Mouse (Mus musculus) liver, postnatal 0 days (tissue): ENCODE results near the gene Tmem53.

ENCODE experiments used
- CTCF ChIP-seq: sonication (generic); IDR thresholded peaks from 2 replicates; pipeline ENCODE4 v1.5.1; 2016; ENCODE audit warnings: antibody characterized with exemption, low read depth
- EP300 ChIP-seq: IDR thresholded peaks from 2 replicates; pipeline ENCODE4 v1.6.1; 2016; ENCODE audit warnings: antibody characterized with exemption, low read depth, mild to moderate bottlenecking

GRCm38 (mm10) chr4:117288927-117289801 is 37.4 kb downstream of the Tmem53 start:
- TF ChIP-seq CTCF: no peak
- no peak for TF ChIP-seq EP300
